Mouse (Mus musculus) lung, postnatal 0 days (tissue): ENCODE measurements around the gene Il21r. TPM values are rescaled to one million over a fixed set of nuclear protein-coding genes. Genes with fewer than 3 reads are reported as not detected.
A peak's percentile ranks its signal among the peaks of the same experiment; 100 is the strongest.

Source experiments
- ATAC-seq: fragments of 200-750 bp; cut with Nextera tagmentation; 2 replicates; pipeline ENCODE4 v1.8.0; 2017; ENCODE audit warnings: moderate library complexity
- DNase-seq: peaks from one replicate; pipeline ENCODE4 v3.0.0-alpha.2; 2016; ENCODE audit warnings: low spot score
- H3K27ac ChIP-seq: fragments of 300-500 bp; sonication (generic); 2 replicates; pipeline ENCODE4 v1.5.1; 2014; ENCODE audit warnings: antibody characterized with exemption, mild to moderate bottlenecking, low read length, mixed read lengths
- H3K27me3 ChIP-seq: fragments of 300-500 bp; sonication (generic); replicated peaks from 2 replicates; pipeline ENCODE4 v1.6.1; 2014; ENCODE audit warnings: low read length, mixed read lengths; ENCODE audit not compliant: insufficient read depth
- H3K36me3 ChIP-seq: fragments of 300-500 bp; sonication (generic); 2 replicates; pipeline ENCODE4 v1.6.1; 2014; ENCODE audit warnings: low read length, mixed read lengths; ENCODE audit not compliant: insufficient read depth
- H3K4me1 ChIP-seq: fragments of 300-500 bp; sonication (generic); 2 replicates; pipeline ENCODE4 v1.6.1; 2014; ENCODE audit warnings: antibody characterized with exemption, low read depth, low read length, mixed read lengths; ENCODE audit not compliant: insufficient read depth
- H3K4me2 ChIP-seq: fragments of 300-500 bp; sonication (generic); replicated peaks from 2 replicates; pipeline ENCODE4 v1.6.1; 2014; ENCODE audit warnings: low read depth, mild to moderate bottlenecking, low read length, moderate library complexity, mixed read lengths
- H3K4me3 ChIP-seq: fragments of 300-500 bp; sonication (generic); 2 replicates; pipeline ENCODE4 v1.5.1; 2014; ENCODE audit warnings: low read depth, low read length
- H3K9ac ChIP-seq: fragments of 300-500 bp; sonication (generic); replicated peaks from 2 replicates; pipeline ENCODE4 v1.6.1; 2014; ENCODE audit warnings: low read depth, mild to moderate bottlenecking
- H3K9me3 ChIP-seq: fragments of 300-500 bp; sonication (generic); 2 replicates; pipeline ENCODE4 v1.6.1; 2016; ENCODE audit warnings: low read length, mixed read lengths
- CTCF ChIP-seq: IDR thresholded peaks from 2 replicates; pipeline ENCODE4 v1.5.1; 2016; ENCODE audit warnings: antibody characterized with exemption, mild to moderate bottlenecking
- EP300 ChIP-seq: IDR thresholded peaks from 2 replicates; pipeline ENCODE4 v1.6.1; 2016; ENCODE audit warnings: antibody characterized with exemption, mild to moderate bottlenecking, control low read depth
- WGBS: fragments of 180-500 bp; shearing (Covaris S2); extraction: QIAGEN DNeasy Blood & Tissue Kit; methylation state at CpG from one replicate; pipeline ENCODE4 v1.1.7; 2014; 5-methylcytosine and 5-hydroxymethylcytosine counted together
- polyA plus RNA-seq: library from polyadenylated mRNA; unstranded; fragments of >200 nt; fragmentation: Nextera tagmentation; extraction: Ambion mirVana; gene quantifications from 2 replicates; pipeline ENCODE4 v1.2.1, GENCODE M21; 2015

Il21r gene
- polyA plus RNA-seq, 1 experiment from 2014 or later: 0.38 TPM

DNA sequence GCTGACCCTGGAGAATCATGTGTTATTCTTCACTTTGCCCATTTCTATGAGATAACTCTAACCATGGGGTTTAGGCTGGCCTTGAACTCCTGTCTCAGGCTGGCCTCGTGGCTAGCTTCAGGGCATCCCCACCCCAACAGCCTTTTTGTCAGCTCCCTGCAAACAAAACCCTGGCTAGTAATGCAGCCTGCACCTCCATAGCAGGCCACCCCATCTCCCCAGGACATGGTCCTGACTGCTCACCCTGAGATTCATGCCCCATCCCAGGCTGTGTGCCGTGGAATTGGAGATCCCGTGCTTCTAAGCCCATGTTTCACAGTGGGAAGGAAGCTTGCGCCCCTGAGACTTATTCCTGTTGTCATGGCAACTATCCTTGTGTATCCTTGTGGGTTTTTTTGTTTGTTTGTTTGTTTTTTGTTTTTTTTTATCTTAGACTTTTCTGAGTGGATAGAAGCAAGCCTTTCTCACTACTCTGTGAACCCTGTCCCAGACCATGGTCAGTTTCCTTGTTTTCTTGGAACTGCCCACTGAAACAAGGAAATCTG lies 44.8 kb upstream of the Il21r start:
- peaks cover 62% of the 10 kb centered on the region for H3K4me1 ChIP-seq
- no peak overlapping the region for H3K4me3 ChIP-seq
- no peak overlapping the region for H3K4me2 ChIP-seq
- no peaks in the 10 kb centered on the region for H3K27me3 ChIP-seq
- no peak for TF ChIP-seq EP300
- no peak for TF ChIP-seq CTCF
- no peak overlapping the region for H3K9ac ChIP-seq
- no peaks in the 10 kb centered on the region for H3K36me3 ChIP-seq
- peak overlapping the region; percentile 82; the same call in 1 of the 2 replicates for H3K27ac ChIP-seq
- 80% methylated on average over 4 of the region's 4 CpGs for WGBS
- no peak for ATAC-seq
- no peaks in the 10 kb centered on the region for H3K9me3 ChIP-seq
- no peak for DNase-seq

DNA sequence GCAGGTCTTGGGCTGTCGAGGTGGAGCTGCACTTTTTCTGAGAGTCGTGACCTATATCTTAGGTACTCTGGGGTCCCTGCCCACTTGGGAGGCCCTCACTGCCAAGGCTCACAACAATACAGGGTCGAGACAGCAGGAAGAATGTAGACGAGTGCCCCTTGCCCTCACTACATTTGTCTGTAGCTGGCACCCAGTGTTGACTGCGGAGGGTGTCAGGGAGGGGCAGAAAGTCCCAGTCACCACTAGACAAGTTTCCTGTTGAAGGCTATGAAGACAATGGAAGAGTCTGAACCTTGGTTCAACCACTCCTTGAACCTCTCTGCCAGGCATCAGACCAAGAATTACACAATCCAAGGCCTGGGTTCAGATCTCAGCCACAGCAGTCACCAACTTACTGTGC lies 44.2 kb upstream of the Il21r start:
- peak overlapping the region; percentile 82; the same call in 1 of the 2 replicates for H3K27ac ChIP-seq
- peak; percentile 13 for ATAC-seq
- H3K9ac ChIP-seq: no peak overlapping the region
- no peak overlapping the region for H3K4me2 ChIP-seq
- no peak overlapping the region for H3K4me3 ChIP-seq
- H3K4me1 ChIP-seq: peaks cover 59% of the 10 kb centered on the region
- 42% methylated on average over 5 of the region's 5 CpGs for WGBS
- H3K27me3 ChIP-seq: no peaks in the 10 kb centered on the region
- H3K9me3 ChIP-seq: no peaks in the 10 kb centered on the region
- no peaks in the 10 kb centered on the region for H3K36me3 ChIP-seq
- TF ChIP-seq EP300 (peak; percentile 77), CTCF (no peak)
- DNase-seq: peak; percentile 55

DNA sequence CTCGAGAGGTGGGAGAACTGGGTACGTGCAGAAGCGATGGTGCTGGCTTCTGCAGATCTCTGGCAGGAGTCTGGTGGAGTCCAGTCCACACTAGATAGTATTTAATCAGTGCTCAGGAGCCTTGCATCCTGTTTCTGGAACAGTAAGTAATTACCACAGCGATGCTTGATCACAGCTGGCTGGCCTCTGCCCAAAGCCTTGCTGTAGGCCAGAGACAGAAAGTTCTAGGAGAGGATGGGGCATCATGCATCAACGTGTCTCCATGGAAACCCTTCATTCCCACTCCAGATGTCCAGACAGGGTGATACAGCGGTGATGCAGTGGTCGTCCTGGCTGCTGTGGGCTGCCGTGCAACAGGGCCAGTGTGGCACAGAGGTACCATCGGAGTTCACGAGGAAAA lies 43.7 kb upstream of the Il21r start:
- Histone ChIP-seq H3K27me3 (no peaks in the 10 kb centered on the region), H3K36me3 (no peaks in the 10 kb centered on the region), H3K9ac (no peak overlapping the region), H3K27ac (peak overlapping the region; percentile 82), H3K4me2 (no peak overlapping the region), H3K4me1 (peaks cover 59% of the 10 kb centered on the region), H3K4me3 (no peak overlapping the region), H3K9me3 (no peaks in the 10 kb centered on the region)
- ATAC-seq (peak; percentile 5; the same call in 1 of the 2 replicates), DNase-seq (peak; percentile 52)
- 67% methylated on average over 10 of the region's 10 CpGs for WGBS
- no peak for TF ChIP-seq EP300
- TF ChIP-seq CTCF: no peak

DNA sequence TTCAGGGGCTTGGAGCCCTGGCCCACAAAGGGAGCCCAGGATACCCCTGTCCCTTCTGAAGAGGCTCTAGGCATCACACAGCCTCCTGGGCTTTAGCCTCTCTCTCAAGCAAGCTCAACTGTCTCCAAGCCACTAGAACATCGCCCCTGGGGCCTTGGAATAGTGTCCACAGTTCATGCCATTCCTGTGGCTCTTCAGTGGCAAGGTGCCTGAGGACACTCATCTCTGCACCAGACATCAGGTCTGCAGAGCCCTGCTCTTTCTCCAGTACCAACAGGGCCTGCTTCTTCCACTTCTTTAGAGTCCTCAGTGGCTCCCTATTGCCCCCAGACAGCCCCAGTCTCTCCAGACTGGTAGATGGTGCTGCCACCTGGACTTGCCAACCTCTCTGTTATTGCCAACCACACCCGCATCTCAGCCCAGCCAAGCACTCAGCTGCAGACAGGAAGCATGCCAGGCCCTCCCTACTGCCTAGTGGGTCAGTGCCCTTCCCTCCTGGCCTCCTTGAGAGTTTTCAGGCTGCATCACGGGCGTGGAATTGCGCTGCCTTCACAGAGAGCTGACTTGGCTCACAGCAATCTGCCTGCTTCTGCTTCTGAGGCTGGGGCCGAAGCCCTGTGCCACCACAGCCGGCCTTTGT lies 43.0 kb upstream of the Il21r start:
- Histone ChIP-seq H3K4me2 (no peak overlapping the region), H3K4me1 (peaks cover 57% of the 10 kb centered on the region), H3K27ac (peak overlapping the region; percentile 82), H3K4me3 (no peak overlapping the region), H3K9ac (no peak overlapping the region), H3K36me3 (0 out of 2 replicates have a peak, but pooled peaks cover 6% of the 10 kb centered on the region), H3K9me3 (no peaks in the 10 kb centered on the region), H3K27me3 (no peaks in the 10 kb centered on the region)
- peak; percentile 88 for DNase-seq
- 49% methylated on average over 7 of the region's 7 CpGs for WGBS
- no peak for TF ChIP-seq EP300
- no peak for TF ChIP-seq CTCF
- ATAC-seq: peak; percentile 65

DNA sequence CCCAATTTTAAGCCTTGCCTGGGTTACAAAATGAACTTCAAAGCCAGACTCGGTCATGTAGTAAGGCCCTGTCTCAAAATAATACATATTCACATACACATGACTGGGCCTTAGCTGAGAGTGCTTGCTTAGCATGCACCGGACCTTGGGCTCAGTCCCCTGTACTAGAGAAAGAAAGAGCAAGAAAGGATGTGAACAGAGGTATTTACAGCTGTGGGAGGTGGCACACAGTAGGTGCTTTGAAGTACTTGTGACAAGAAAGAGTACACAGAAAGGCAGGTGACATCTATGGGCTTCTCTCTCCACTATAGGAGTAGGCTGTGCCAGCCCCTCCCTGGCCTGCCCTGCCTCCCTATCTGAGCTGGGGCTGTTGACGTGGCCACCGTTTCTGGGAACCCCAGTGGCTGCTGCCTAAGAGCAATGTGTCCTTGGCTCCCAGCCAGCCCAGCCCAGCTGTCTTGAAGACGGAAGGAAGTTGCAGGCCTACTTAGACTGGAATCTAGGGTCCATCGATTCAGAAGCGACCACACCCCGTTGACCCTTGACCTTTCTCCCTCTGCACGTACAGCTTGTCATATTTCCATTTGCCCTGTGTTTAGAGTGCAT lies 42.0 kb upstream of the Il21r start:
- H3K27ac ChIP-seq: peak overlapping the region; percentile 82

DNA sequence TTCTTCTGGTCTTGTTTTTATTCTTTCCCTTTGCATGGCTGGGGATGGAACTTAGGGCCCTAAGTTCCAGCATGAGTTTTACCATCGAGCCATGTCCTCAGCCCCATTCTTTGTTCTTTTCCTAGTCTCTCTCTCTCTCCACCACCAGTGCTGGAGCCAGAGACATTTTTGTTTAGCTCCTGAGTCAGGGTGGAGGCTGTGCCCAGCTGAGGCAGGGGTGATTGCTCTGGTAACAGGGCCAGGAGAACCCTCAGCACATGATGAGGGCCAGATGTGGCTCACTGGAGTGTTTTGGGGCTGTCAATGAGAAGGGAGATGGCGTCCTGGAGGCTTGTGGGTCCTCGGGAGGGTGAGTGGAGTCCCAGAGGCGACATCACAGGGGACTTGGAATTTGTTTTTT lies 40.8 kb upstream of the Il21r start:
- no peaks in the 10 kb centered on the region for H3K9me3 ChIP-seq
- DNase-seq (no peak), ATAC-seq (no peak)
- no peak overlapping the region for H3K4me2 ChIP-seq
- H3K27ac ChIP-seq: no peak overlapping the region
- WGBS: 73% methylated on average over 4 of the region's 4 CpGs
- 0 out of 2 replicates have a peak overlapping the region, but pooled peaks have one; percentile 26 for H3K9ac ChIP-seq
- peaks cover 37% of the 10 kb centered on the region for H3K4me1 ChIP-seq
- no peak overlapping the region for H3K4me3 ChIP-seq
- no peaks in the 10 kb centered on the region for H3K27me3 ChIP-seq
- no peak for TF ChIP-seq EP300
- TF ChIP-seq CTCF: no peak
- peaks cover 11% of the 10 kb centered on the region for H3K36me3 ChIP-seq

More for the DNA sequence above, 42.0 kb upstream of the Il21r start:
- no peaks in the 10 kb centered on the region for H3K27me3 ChIP-seq
- no peak overlapping the region for H3K4me2 ChIP-seq
- ATAC-seq: peak; percentile 86
- no peak overlapping the region for H3K4me3 ChIP-seq
- H3K4me1 ChIP-seq: peaks cover 48% of the 10 kb centered on the region
- H3K9me3 ChIP-seq: no peaks in the 10 kb centered on the region
- DNase-seq: peak; percentile 96
- H3K36me3 ChIP-seq: 0 out of 2 replicates have a peak, but pooled peaks cover 6% of the 10 kb centered on the region
- TF ChIP-seq EP300 (peak; percentile 99), CTCF (0 out of 2 replicates have a peak, but pooled peaks have one; percentile 4)
- no peak overlapping the region for H3K9ac ChIP-seq
- WGBS: 19% methylated on average over 9 of the region's 9 CpGs
